Mouse (Mus musculus): ENCODE measurements around the gene Zdhhc17. TPM values are rescaled to one million over a fixed set of nuclear protein-coding genes. Genes with fewer than 3 reads are reported as not detected.

Zdhhc17 gene
- polyA plus RNA-seq, 1 experiment from 2014 or later = 39.0 TPM

GRCm38 (mm10) chr10:110931913-110932560, 77.9 kb downstream of the Zdhhc17 start:
- H3K9ac ChIP-seq (ENCODE audit: low read depth, low read length) = no peak overlapping the region
- peak overlapping the region; percentile 6; the same call in 1 of the 2 replicates for H3K4me3 ChIP-seq (ENCODE audit: low read depth, low read length)
- H3K9me3 ChIP-seq (ENCODE audit: control insufficient read depth, low read length) = no peaks in the 10 kb centered on the region
- H3K4me1 ChIP-seq (replicated peaks; ENCODE audit: control insufficient read depth, insufficient read depth, low read length) = no peaks in the 10 kb centered on the region
- ATAC-seq (ENCODE audit: low FRiP score) = peak; percentile 80
- no peaks in the 10 kb centered on the region for H3K36me3 ChIP-seq (ENCODE audit: control insufficient read depth, insufficient read depth, low read length)
- WGBS = 60% methylated on average over 20 of the region's 20 CpGs
- peak overlapping the region; percentile 56; the same call in 1 of the 2 replicates for H3K27ac ChIP-seq (ENCODE audit: low read depth, low read length)
- no peaks in the 10 kb centered on the region for H3K27me3 ChIP-seq (ENCODE audit: control insufficient read depth, insufficient read depth, low read length)
- H3K4me2 ChIP-seq (replicated peaks; ENCODE audit: low read depth, low read length) = peak overlapping the region; percentile 17
- peak; percentile 59 for DNase-seq (ENCODE audit: low spot score)

GRCm38 (mm10) chr10:110931161-110931912, 78.6 kb downstream of the Zdhhc17 start:
- H3K4me1 ChIP-seq (replicated peaks; ENCODE audit: control insufficient read depth, insufficient read depth, low read length) = no peaks in the 10 kb centered on the region
- H3K27ac ChIP-seq (ENCODE audit: low read depth, low read length) = peak overlapping the region; percentile 56; the same call in 1 of the 2 replicates
- WGBS = 49% methylated on average over 13 of the region's 13 CpGs
- peak overlapping the region; percentile 6; the same call in 1 of the 2 replicates for H3K4me3 ChIP-seq (ENCODE audit: low read depth, low read length)
- DNase-seq (ENCODE audit: low spot score) (peak; percentile 39), ATAC-seq (ENCODE audit: low FRiP score) (peak; percentile 54)
- no peaks in the 10 kb centered on the region for H3K27me3 ChIP-seq (ENCODE audit: control insufficient read depth, insufficient read depth, low read length)
- H3K9ac ChIP-seq (ENCODE audit: low read depth, low read length) = 0 out of 2 replicates have a peak overlapping the region, but pooled peaks have one; percentile 2
- no peaks in the 10 kb centered on the region for H3K9me3 ChIP-seq (ENCODE audit: control insufficient read depth, low read length)
- peak overlapping the region; percentile 17 for H3K4me2 ChIP-seq (replicated peaks; ENCODE audit: low read depth, low read length)
- H3K36me3 ChIP-seq (ENCODE audit: control insufficient read depth, insufficient read depth, low read length) = no peaks in the 10 kb centered on the region

- Histone ChIP-seq H3K9me3 (ENCODE audit: control insufficient read depth, low read length) (no peaks in the 10 kb centered on the region), H3K9ac (ENCODE audit: low read depth, low read length) (no peak overlapping the region), H3K4me2 (replicated peaks; ENCODE audit: low read depth, low read length) (no peak overlapping the region), H3K27me3 (ENCODE audit: control insufficient read depth, insufficient read depth, low read length) (no peaks in the 10 kb centered on the region), H3K27ac (ENCODE audit: low read depth, low read length) (no peak overlapping the region), H3K36me3 (ENCODE audit: control insufficient read depth, insufficient read depth, low read length) (no peaks in the 10 kb centered on the region), H3K4me3 (ENCODE audit: low read depth, low read length) (no peak overlapping the region), H3K4me1 (replicated peaks; ENCODE audit: control insufficient read depth, insufficient read depth, low read length) (no peaks in the 10 kb centered on the region)
- 80% methylated on average over 4 of the region's 4 CpGs for WGBS
- no peak for DNase-seq (ENCODE audit: low spot score)
- no peak for ATAC-seq (ENCODE audit: low FRiP score)
Measured at GRCm38 (mm10) chr10:110929756-110930155, 80.2 kb downstream of the Zdhhc17 start.

- DNase-seq (ENCODE audit: low spot score) (no peak), ATAC-seq (ENCODE audit: low FRiP score) (no peak)
- Histone ChIP-seq H3K4me3 (ENCODE audit: low read depth, low read length) (no peak overlapping the region), H3K27me3 (ENCODE audit: control insufficient read depth, insufficient read depth, low read length) (no peaks in the 10 kb centered on the region), H3K4me1 (replicated peaks; ENCODE audit: control insufficient read depth, insufficient read depth, low read length) (no peaks in the 10 kb centered on the region), H3K9ac (ENCODE audit: low read depth, low read length) (no peak overlapping the region), H3K36me3 (ENCODE audit: control insufficient read depth, insufficient read depth, low read length) (no peaks in the 10 kb centered on the region), H3K4me2 (replicated peaks; ENCODE audit: low read depth, low read length) (no peak overlapping the region), H3K27ac (ENCODE audit: low read depth, low read length) (no peak overlapping the region), H3K9me3 (ENCODE audit: control insufficient read depth, low read length) (no peaks in the 10 kb centered on the region)
- 85% methylated on average over 11 of the region's 11 CpGs for WGBS
Measured at GRCm38 (mm10) chr10:110927491-110927890, 82.4 kb downstream of the Zdhhc17 start.

- Histone ChIP-seq H3K9ac (ENCODE audit: low read depth, low read length) (no peak overlapping the region), H3K4me3 (ENCODE audit: low read depth, low read length) (no peak overlapping the region), H3K4me2 (replicated peaks; ENCODE audit: low read depth, low read length) (no peak overlapping the region), H3K36me3 (ENCODE audit: control insufficient read depth, insufficient read depth, low read length) (no peaks in the 10 kb centered on the region), H3K9me3 (ENCODE audit: control insufficient read depth, low read length) (no peaks in the 10 kb centered on the region), H3K27me3 (ENCODE audit: control insufficient read depth, insufficient read depth, low read length) (no peaks in the 10 kb centered on the region), H3K4me1 (replicated peaks; ENCODE audit: control insufficient read depth, insufficient read depth, low read length) (no peaks in the 10 kb centered on the region), H3K27ac (ENCODE audit: low read depth, low read length) (no peak overlapping the region)
- 79% methylated on average over 9 of the region's 9 CpGs for WGBS
- DNase-seq (ENCODE audit: low spot score) (no peak), ATAC-seq (ENCODE audit: low FRiP score) (no peak)
Measured at GRCm38 (mm10) chr10:110922612-110923011, 87.3 kb downstream of the Zdhhc17 start.

GRCm38 (mm10) chr10:110921890-110922289, 88.0 kb downstream of the Zdhhc17 start:
- Histone ChIP-seq H3K27ac (ENCODE audit: low read depth, low read length) (no peak overlapping the region), H3K9me3 (ENCODE audit: control insufficient read depth, low read length) (no peaks in the 10 kb centered on the region; the same call in 1 of the 2 replicates), H3K9ac (ENCODE audit: low read depth, low read length) (no peak overlapping the region), H3K4me2 (replicated peaks; ENCODE audit: low read depth, low read length) (peak overlapping the region; percentile 87; the same call in 1 of the 2 replicates), H3K4me3 (ENCODE audit: low read depth, low read length) (0 out of 2 replicates have a peak overlapping the region, but pooled peaks have one; percentile 12), H3K36me3 (ENCODE audit: control insufficient read depth, insufficient read depth, low read length) (no peaks in the 10 kb centered on the region), H3K4me1 (replicated peaks; ENCODE audit: control insufficient read depth, insufficient read depth, low read length) (no peaks in the 10 kb centered on the region), H3K27me3 (ENCODE audit: control insufficient read depth, insufficient read depth, low read length) (no peaks in the 10 kb centered on the region)
- DNase-seq (ENCODE audit: low spot score) = no peak
- no peak for ATAC-seq (ENCODE audit: low FRiP score)
- 64% methylated on average over 3 of the region's 3 CpGs for WGBS

GRCm38 (mm10) chr10:110920368-110920950, 89.5 kb downstream of the Zdhhc17 start:
- H3K4me1 ChIP-seq (replicated peaks; ENCODE audit: control insufficient read depth, insufficient read depth, low read length) = no peaks in the 10 kb centered on the region
- DNase-seq (ENCODE audit: low spot score) (no peak), ATAC-seq (ENCODE audit: low FRiP score) (peak; percentile 68)
- 2% methylated on average over 15 of the region's 15 CpGs for WGBS
- H3K9me3 ChIP-seq (ENCODE audit: control insufficient read depth, low read length) = no peaks in the 10 kb centered on the region; the same call in 1 of the 2 replicates
- H3K27me3 ChIP-seq (ENCODE audit: control insufficient read depth, insufficient read depth, low read length) = no peaks in the 10 kb centered on the region
- H3K27ac ChIP-seq (ENCODE audit: low read depth, low read length) = peak overlapping the region; percentile 62
- H3K9ac ChIP-seq (ENCODE audit: low read depth, low read length) = peak overlapping the region; percentile 80
- no peaks in the 10 kb centered on the region for H3K36me3 ChIP-seq (ENCODE audit: control insufficient read depth, insufficient read depth, low read length)
- H3K4me2 ChIP-seq (replicated peaks; ENCODE audit: low read depth, low read length) = peak overlapping the region; percentile 87
- H3K4me3 ChIP-seq (ENCODE audit: low read depth, low read length) = peak overlapping the region; percentile 71

GRCm38 (mm10) chr10:110919531-110920343, 90.2 kb downstream of the Zdhhc17 start, which contains the start of gene Csrp2:
Gene Csrp2 (plus strand): TSS chr10:110919789.
- DNase-seq (ENCODE audit: low spot score) (peak; percentile 96), ATAC-seq (ENCODE audit: low FRiP score) (peak; percentile 96)
- H3K27me3 ChIP-seq (ENCODE audit: control insufficient read depth, insufficient read depth, low read length) = no peaks in the 10 kb centered on the region
- H3K9me3 ChIP-seq (ENCODE audit: control insufficient read depth, low read length) = no peaks in the 10 kb centered on the region; the same call in 1 of the 2 replicates
- peak within 1 kb of the TSS; percentile 71 for H3K4me3 ChIP-seq (ENCODE audit: low read depth, low read length)
- no peaks in the 10 kb centered on the region for H3K36me3 ChIP-seq (ENCODE audit: control insufficient read depth, insufficient read depth, low read length)
- H3K9ac ChIP-seq (ENCODE audit: low read depth, low read length) = peak within 1 kb of the TSS; percentile 80
- peak within 1 kb of the TSS; percentile 83 for H3K27ac ChIP-seq (ENCODE audit: low read depth, low read length)
- WGBS = under 1% methylated on average over 66 of the region's 67 CpGs
- no peaks in the 10 kb centered on the region for H3K4me1 ChIP-seq (replicated peaks; ENCODE audit: control insufficient read depth, insufficient read depth, low read length)
- H3K4me2 ChIP-seq (replicated peaks; ENCODE audit: low read depth, low read length) = peak within 1 kb of the TSS; percentile 87
